Mouse (Mus musculus) ES-E14 (cell line): ENCODE measurements around the gene Rhox13. TPM values are rescaled to one million over a fixed set of nuclear protein-coding genes. Genes with fewer than 3 reads are reported as not detected.
A peak's percentile ranks its signal among the peaks of the same experiment; 100 is the strongest.

Experiments used
- DNase-seq: peaks from one replicate; pipeline ENCODE4 v3.0.0-alpha.2; 2013; ENCODE audit warnings: low read depth, low spot score
- H3K27ac ChIP-seq: 2 replicates; pipeline ENCODE4 v1.5.1; 2012; ENCODE audit warnings: low read depth, mild to moderate bottlenecking, low read length, moderate library complexity, mixed read lengths; ENCODE audit not compliant: poor library complexity, insufficient read depth, severe bottlenecking
- H3K36me3 ChIP-seq: 2 replicates; pipeline ENCODE4 v1.6.1; 2012; ENCODE audit warnings: mild to moderate bottlenecking, low read length, moderate library complexity, mixed read lengths; ENCODE audit not compliant: control insufficient read depth, poor library complexity, insufficient read depth, severe bottlenecking
- H3K4me1 ChIP-seq, 2 experiments: fragments of 150-350 bp in 1 of 2; sonication (generic) in 1 of 2; 2 replicates each; pipeline ENCODE4 v1.6.1; 2012; ENCODE audit warnings: low read length in 2 of 2, mild to moderate bottlenecking in 1 of 2, mixed read lengths in 1 of 2; ENCODE audit not compliant: control insufficient read depth in 2 of 2, insufficient read depth in 2 of 2, poor library complexity in 1 of 2
- H3K4me3 ChIP-seq, 2 experiments: fragments of 150-350 bp in 1 of 2; sonication (generic) in 1 of 2; 2 replicates each; pipeline ENCODE4 v1.5.1; 2012; ENCODE audit warnings: low read length in 2 of 2, low read depth in 1 of 2, mild to moderate bottlenecking in 1 of 2, mixed read lengths in 1 of 2; ENCODE audit not compliant: insufficient read depth in 1 of 2, poor library complexity in 1 of 2, severe bottlenecking in 1 of 2
- H3K9ac ChIP-seq: 2 replicates; pipeline ENCODE4 v1.6.1; 2012; ENCODE audit warnings: low read depth, mild to moderate bottlenecking, low read length, mixed read lengths; ENCODE audit not compliant: poor library complexity, insufficient read depth, severe bottlenecking
- H3K9me3 ChIP-seq: fragments of 150-350 bp; sonication (generic); 2 replicates; pipeline ENCODE4 v1.6.1; 2012; ENCODE audit warnings: low read depth, mild to moderate bottlenecking, low read length; ENCODE audit not compliant: control insufficient read depth, insufficient read depth
- CHD2 ChIP-seq: IDR thresholded peaks from 2 replicates; pipeline ENCODE4 v1.6.1; 2014; ENCODE audit warnings: mild to moderate bottlenecking, low read depth, low read length, inconsistent platforms
- HCFC1 ChIP-seq: IDR thresholded peaks from 2 replicates; pipeline ENCODE4 v1.6.1; 2012; ENCODE audit warnings: low read length, inconsistent platforms, borderline replicate concordance; ENCODE audit not compliant: insufficient read depth
- MAFK ChIP-seq: IDR thresholded peaks from 2 replicates; pipeline ENCODE4 v1.6.1; 2014; ENCODE audit warnings: mild to moderate bottlenecking, low read depth, low read length, inconsistent platforms; ENCODE audit not compliant: insufficient read depth
- ZC3H11A ChIP-seq: IDR thresholded peaks from 2 replicates; pipeline ENCODE4 v1.6.1; 2012; ENCODE audit warnings: low read depth, mild to moderate bottlenecking, inconsistent platforms, low read length, borderline replicate concordance
- ZNF384 ChIP-seq: IDR thresholded peaks from 2 replicates; pipeline ENCODE4 v1.6.1; 2012; ENCODE audit warnings: low read depth, low read length, inconsistent platforms
- in situ Hi-C, 2 experiments: fragments of 600-800 bp; cut with MboI; formaldehyde crosslinking; loops; one replicate each; pipeline ENCODE4 v1.15.1; 2025; ENCODE audit warnings: low sequenced_read_pairs in 2 of 2, inconsistent platforms in 1 of 2; ENCODE audit not compliant: unreplicated experiment in 2 of 2
- total RNA-seq: library from RNA; depleted of rRNA; stranded (reverse); fragments of 300-350 nt; gene quantifications from 2 replicates; pipeline ENCODE4 v1.2.3, GENCODE M21; 2012; rRNA removed

Rhox13 gene
- total RNA-seq, 1 experiment: 20.7 TPM

- no peaks in the 10 kb centered on the region for H3K9me3 ChIP-seq
- in situ Hi-C loops: no loop called here
- TF ChIP-seq MAFK: no peak
- no peak for TF ChIP-seq HCFC1
- TF ChIP-seq ZNF384: no peak
- TF ChIP-seq ZC3H11A: no peak
- no peak for TF ChIP-seq CHD2
- H3K36me3 ChIP-seq: no peaks in the 10 kb centered on the region
- H3K4me3 ChIP-seq: no peak overlapping the region
- H3K4me1 ChIP-seq: no peaks in the 10 kb centered on the region
- no peak overlapping the region for H3K27ac ChIP-seq
- no peak overlapping the region for H3K9ac ChIP-seq
- no peak for DNase-seq
Measured at GRCm38 (mm10) chrX:38159097-38159496, 38.1 kb downstream of the Rhox13 start.

GRCm38 (mm10) chrX:38165315-38165714 is 44.3 kb downstream of the Rhox13 start:
- in situ Hi-C loops: no loop called here
- H3K9ac ChIP-seq: no peak overlapping the region
- H3K4me1 ChIP-seq: no peaks in the 10 kb centered on the region
- H3K4me3 ChIP-seq: no peak overlapping the region
- no peak for TF ChIP-seq MAFK
- no peak for TF ChIP-seq HCFC1
- TF ChIP-seq ZC3H11A: no peak
- no peak for TF ChIP-seq ZNF384
- TF ChIP-seq CHD2: no peak
- no peaks in the 10 kb centered on the region for H3K9me3 ChIP-seq
- H3K36me3 ChIP-seq: no peaks in the 10 kb centered on the region
- no peak overlapping the region for H3K27ac ChIP-seq
- DNase-seq: no peak

GRCm38 (mm10) chrX:38166064-38166463 is 45.0 kb downstream of the Rhox13 start:
- Histone ChIP-seq H3K4me1 (no peaks in the 10 kb centered on the region), H3K27ac (no peak overlapping the region), H3K4me3 (peak overlapping the region in 1 of 2 experiments; percentile 54; a peak in 2 of 4 replicates), H3K9me3 (no peaks in the 10 kb centered on the region), H3K36me3 (no peaks in the 10 kb centered on the region), H3K9ac (no peak overlapping the region)
- TF ChIP-seq ZNF384 (no peak), CHD2 (no peak), ZC3H11A (no peak), MAFK (no peak), HCFC1 (no peak)
- DNase-seq: no peak
- in situ Hi-C loops: no loop called here

- no peak for TF ChIP-seq CHD2
- TF ChIP-seq MAFK: no peak
- no peak for TF ChIP-seq ZC3H11A
- TF ChIP-seq ZNF384: no peak
- no peak for TF ChIP-seq HCFC1
- no peaks in the 10 kb centered on the region for H3K36me3 ChIP-seq
- DNase-seq: no peak
- H3K9me3 ChIP-seq: no peaks in the 10 kb centered on the region
- no peak overlapping the region for H3K9ac ChIP-seq
- no peaks in the 10 kb centered on the region for H3K4me1 ChIP-seq
- in situ Hi-C loops: no loop called here
- H3K4me3 ChIP-seq: peak overlapping the region in 1 of 2 experiments; percentile 54; a peak in 2 of 4 replicates
- H3K27ac ChIP-seq: no peak overlapping the region
Measured at GRCm38 (mm10) chrX:38166592-38166991, 45.6 kb downstream of the Rhox13 start.

Other genes with a start within 250 kb of the Rhox13 start
- gene Rhox8, start 242.3 kb upstream of the Rhox13 start, total RNA-seq: not detected in 2 replicates
- not detected in 2 replicates for gene Rhox7b, start 224.0 kb upstream of the Rhox13 start, total RNA-seq
- gene Rhox9, start 219.4 kb upstream of the Rhox13 start, total RNA-seq: 18.5 and 33.2 TPM in 2 replicates
- gene Btg1-ps1, start 102.4 kb upstream of the Rhox13 start, total RNA-seq: not detected in 2 replicates
- gene Btg1-ps2, start 78.1 kb upstream of the Rhox13 start, total RNA-seq: not detected in 2 replicates
- gene Rhox10, start 54.7 kb upstream of the Rhox13 start, total RNA-seq: 1.0 and 4.2 TPM in 2 replicates
- gene Rhox11, start 36.1 kb upstream of the Rhox13 start, total RNA-seq: not detected in 2 replicates
- gene Rhox12, start 10.3 kb upstream of the Rhox13 start, total RNA-seq: 0.98 TPM in 1 of 2 replicates, not detected in the other
- 7.9 and 10.4 TPM in 2 replicates for gene Zbtb33, start 68.6 kb downstream of the Rhox13 start, total RNA-seq
- gene Tmem255a, start 131.2 kb downstream of the Rhox13 start, total RNA-seq: 0.21 and 0.22 TPM in 2 replicates
- not detected in 2 replicates for gene Atp1b4, start 195.0 kb downstream of the Rhox13 start, total RNA-seq